Mouse (Mus musculus): Measurements from ENCODE around the gene Olfr373.

GRCm38 (mm10) chr8:72131901-72132300 lies 48.9 kb downstream of the Olfr373 start:
- no peak for TF ChIP-seq GATA1 (IDR thresholded peaks at IDR 0.05; ENCODE audit: borderline replicate concordance, low read length)
- no peak for TF ChIP-seq FLI1 (IDR thresholded peaks at IDR 0.05; ENCODE audit: low read length)
